ENCODE assay signal across 20 mouse cellular contexts in genomic region chr3:130473211-130473768, GRCm38 (mm10).
DNase-seq lines count a peak whose midpoint lies in the region; ATAC-seq and TF ChIP-seq lines count a peak whose summit lies in the region.
"Had no signal": no experiment of that assay in that cellular context is flagged by ENCODE, and none has a peak within 500 bp of the region (broad histone marks: within the 10 kb centered on the region; RNA-seq: fewer than 3 reads in every experiment).

No protein-coding gene starts in this region.

- peak; percentile 6 for DNase-seq in kidney, postnatal 14 days
- DNase-seq in kidney, postnatal 25 days = no peak
- DNase-seq in lung, embryonic 14.5 days = peak; percentile 33
- peak; percentile 64 for DNase-seq in lung, postnatal 36 days
- no peak for DNase-seq in gastrocnemius, postnatal 10 days
- DNase-seq in MN1 (ENCODE audit: low spot score) = no peak
- DNase-seq: adrenal gland, adult 2 months; cerebellum, adult 8-10 months; kidney, adult 9 months; midbrain, embryonic 14.5 days; thymus, postnatal 4 days had no signal

- peaks cover 11% of the 10 kb centered on the region for H3K27me3 ChIP-seq in embryonic facial prominence, embryonic 13.5 days
- no peaks in the 10 kb centered on the region for H3K27me3 ChIP-seq in lung, embryonic 14.5 days (ENCODE audit: insufficient read depth, low read length)
- H3K27me3 ChIP-seq: embryonic facial prominence, embryonic 15.5 days; hindbrain, embryonic 13.5 days; limb, embryonic 13.5 days; megakaryocyte, embryonic 14.5 days; neural tube, embryonic 13.5 days had no signal

- H3K4me2 ChIP-seq in embryonic facial prominence, embryonic 13.5 days = 0 out of 2 replicates have a peak overlapping the region, but pooled peaks have one; percentile 19
- H3K4me2 ChIP-seq in lung, embryonic 14.5 days = no peak overlapping the region
- H3K4me2 ChIP-seq: embryonic facial prominence, embryonic 15.5 days; heart, embryonic 11.5 days; hindbrain, embryonic 13.5 days; limb, embryonic 13.5 days; neural tube, embryonic 13.5 days had no signal

- no peak overlapping the region for H3K9ac ChIP-seq in embryonic facial prominence, embryonic 13.5 days
- H3K9ac ChIP-seq in lung, embryonic 14.5 days = no peak overlapping the region
- H3K9ac ChIP-seq: embryonic facial prominence, embryonic 15.5 days; hindbrain, embryonic 13.5 days; limb, embryonic 13.5 days; liver, embryonic 14.5 days; neural tube, embryonic 13.5 days had no signal

- TF ChIP-seq CTCF in lung, embryonic 14.5 days (IDR thresholded peaks at IDR 0.05; ENCODE audit: low read depth) = no peak

- peaks cover 8% of the 10 kb centered on the region for H3K4me1 ChIP-seq in embryonic facial prominence, embryonic 13.5 days
- H3K4me1 ChIP-seq in lung, embryonic 14.5 days (ENCODE audit: insufficient read depth) = peaks cover 7% of the 10 kb centered on the region
- H3K4me1 ChIP-seq: embryonic facial prominence, embryonic 15.5 days; hindbrain, embryonic 13.5 days; megakaryocyte, embryonic 14.5 days; neural tube, embryonic 13.5 days had no signal

- WGBS in embryonic facial prominence, embryonic 13.5 days = 30% methylated on average over 4 of the region's 4 CpGs
- WGBS in lung, embryonic 14.5 days = 33% methylated on average over 4 of the region's 4 CpGs

- no peaks in the 10 kb centered on the region for H3K9me3 ChIP-seq in embryonic facial prominence, embryonic 13.5 days
- H3K9me3 ChIP-seq in lung, embryonic 14.5 days (ENCODE audit: low read depth, low read length) = no peaks in the 10 kb centered on the region
- H3K9me3 ChIP-seq: embryonic facial prominence, embryonic 15.5 days; hindbrain, embryonic 13.5 days; limb, embryonic 13.5 days; neural tube, embryonic 13.5 days had no signal

- no peak for ATAC-seq in embryonic facial prominence, embryonic 13.5 days (ENCODE audit: insufficient number of reproducible peaks, insufficient read depth, low FRiP score, low TSS enrichment, low read depth)
- ATAC-seq in lung, embryonic 14.5 days (ENCODE audit: insufficient read depth) = no peak
- ATAC-seq: forebrain, embryonic 16.5 days had no signal

- H3K27ac ChIP-seq in embryonic facial prominence, embryonic 13.5 days = peak overlapping the region; percentile 29; the same call in 1 of the 2 replicates
- H3K27ac ChIP-seq in lung, embryonic 14.5 days (ENCODE audit: low read depth) = no peak overlapping the region
- H3K27ac ChIP-seq: embryonic facial prominence, embryonic 15.5 days; hindbrain, embryonic 13.5 days; limb, embryonic 13.5 days; liver, embryonic 14.5 days; neural tube, embryonic 13.5 days had no signal

- H3K4me3 ChIP-seq in embryonic facial prominence, embryonic 13.5 days = no peak overlapping the region
- H3K4me3 ChIP-seq in lung, embryonic 14.5 days (ENCODE audit: low read depth, low read length) = no peak overlapping the region
- H3K4me3 ChIP-seq: embryonic facial prominence, embryonic 15.5 days; hindbrain, embryonic 13.5 days; limb, embryonic 13.5 days; megakaryocyte, embryonic 14.5 days; neural tube, embryonic 13.5 days had no signal

- H3K36me3 ChIP-seq in embryonic facial prominence, embryonic 13.5 days = no peaks in the 10 kb centered on the region
- H3K36me3 ChIP-seq in lung, embryonic 14.5 days (ENCODE audit: insufficient read depth) = no peaks in the 10 kb centered on the region
- H3K36me3 ChIP-seq: embryonic facial prominence, embryonic 15.5 days; hindbrain, embryonic 13.5 days; limb, embryonic 13.5 days; neural tube, embryonic 13.5 days had no signal

Comparison
In these comparisons a context has a peak if more than half of its experiments do, and no peak if none do; other contexts are left out.
1. DNase-seq: peak in kidney, postnatal 14 days (single experiment), lung, embryonic 14.5 days (single experiment) and lung, postnatal 36 days (single experiment); none in kidney, postnatal 25 days (0 of 2), gastrocnemius, postnatal 10 days (single experiment) and MN1 (single experiment).